Mouse (Mus musculus): ENCODE measurements around the gene Fam114a1. TPM values are rescaled to one million over a fixed set of nuclear protein-coding genes. Genes with fewer than 3 reads are reported as not detected.

Fam114a1 gene
- polyA plus RNA-seq, 2 experiments, result 7.1 to 8.5 TPM

- H3K27me3 ChIP-seq (ENCODE audit: control insufficient read depth, insufficient read depth, low read length), result no peaks in the 10 kb centered on the region
- H3K4me2 ChIP-seq (ENCODE audit: low read depth), result no peak overlapping the region
- H3K36me3 ChIP-seq (replicated peaks; ENCODE audit: control insufficient read depth, insufficient read depth, low read depth), result no peaks in the 10 kb centered on the region
- DNase-seq (ENCODE audit: low read depth in 3 of 3, low spot score in 3 of 3) (no peak), ATAC-seq (ENCODE audit: insufficient read depth) (no peak)
- no peak overlapping the region for H3K27ac ChIP-seq
- H3K9ac ChIP-seq (replicated peaks), result no peak overlapping the region
- H3K4me1 ChIP-seq (replicated peaks; ENCODE audit: control insufficient read depth in 2 of 2, insufficient read depth in 2 of 2, low read length in 1 of 2), result no peaks in the 10 kb centered on the region
- 50% methylated on average over 2 of the region's 2 CpGs for WGBS (ENCODE audit: insufficient replicate concordance)
- no peak overlapping the region for H3K4me3 ChIP-seq (ENCODE audit: insufficient read depth in 1 of 2, low read depth in 2 of 2, low read length in 2 of 2)
- no peak for TF ChIP-seq EP300 (IDR thresholded peaks at IDR 0.05; ENCODE audit: low read depth)
- peak; percentile 27; the same call in 1 of the 2 replicates for TF ChIP-seq CTCF (IDR thresholded peaks at IDR 0.05; ENCODE audit: low read depth)
- H3K9me3 ChIP-seq (ENCODE audit: control insufficient read depth, low read length), result no peaks in the 10 kb centered on the region
Observed at GRCm38 (mm10) chr5:65076087-65076486, 106.2 kb downstream of the Fam114a1 start.

GRCm38 (mm10) chr5:65076748-65077147 is 106.9 kb downstream of the Fam114a1 start:
- no peak for ATAC-seq (ENCODE audit: insufficient read depth)
- WGBS (ENCODE audit: insufficient replicate concordance), result 47% methylated on average over 3 of the region's 3 CpGs
- TF ChIP-seq EP300 (IDR thresholded peaks at IDR 0.05; ENCODE audit: low read depth) (no peak), CTCF (IDR thresholded peaks at IDR 0.05; ENCODE audit: low read depth) (no peak)
- Histone ChIP-seq H3K4me3 (ENCODE audit: insufficient read depth in 1 of 2, low read depth in 2 of 2, low read length in 2 of 2) (no peak overlapping the region), H3K27me3 (ENCODE audit: control insufficient read depth, insufficient read depth, low read length) (no peaks in the 10 kb centered on the region), H3K4me2 (ENCODE audit: low read depth) (no peak overlapping the region), H3K9ac (replicated peaks) (no peak overlapping the region), H3K4me1 (replicated peaks; ENCODE audit: control insufficient read depth in 2 of 2, insufficient read depth in 2 of 2, low read length in 1 of 2) (no peaks in the 10 kb centered on the region), H3K36me3 (replicated peaks; ENCODE audit: control insufficient read depth, insufficient read depth, low read depth) (no peaks in the 10 kb centered on the region), H3K27ac (no peak overlapping the region), H3K9me3 (ENCODE audit: control insufficient read depth, low read length) (no peaks in the 10 kb centered on the region)
- DNase-seq (ENCODE audit: low read depth in 3 of 3, low spot score in 3 of 3), result no peak

- H3K4me1 ChIP-seq (replicated peaks; ENCODE audit: control insufficient read depth in 2 of 2, insufficient read depth in 2 of 2, low read length in 1 of 2), result no peaks in the 10 kb centered on the region
- H3K4me3 ChIP-seq (ENCODE audit: insufficient read depth in 1 of 2, low read depth in 2 of 2, low read length in 2 of 2), result no peak overlapping the region
- H3K4me2 ChIP-seq (ENCODE audit: low read depth), result no peak overlapping the region
- H3K27me3 ChIP-seq (ENCODE audit: control insufficient read depth, insufficient read depth, low read length), result no peaks in the 10 kb centered on the region
- no peak overlapping the region for H3K27ac ChIP-seq
- H3K9me3 ChIP-seq (ENCODE audit: control insufficient read depth, low read length), result no peaks in the 10 kb centered on the region
- no peak for TF ChIP-seq CTCF (IDR thresholded peaks at IDR 0.05; ENCODE audit: low read depth)
- no peak for TF ChIP-seq EP300 (IDR thresholded peaks at IDR 0.05; ENCODE audit: low read depth)
- no peak for DNase-seq (ENCODE audit: low read depth in 3 of 3, low spot score in 3 of 3)
- ATAC-seq (ENCODE audit: insufficient read depth), result no peak
- 67% methylated on average over 4 of the region's 4 CpGs for WGBS (ENCODE audit: insufficient replicate concordance)
- no peak overlapping the region for H3K9ac ChIP-seq (replicated peaks)
- H3K36me3 ChIP-seq (replicated peaks; ENCODE audit: control insufficient read depth, insufficient read depth, low read depth), result no peaks in the 10 kb centered on the region
Observed at GRCm38 (mm10) chr5:65078081-65078480, 108.2 kb downstream of the Fam114a1 start.

- Histone ChIP-seq H3K36me3 (replicated peaks; ENCODE audit: control insufficient read depth, insufficient read depth, low read depth) (no peaks in the 10 kb centered on the region), H3K27me3 (ENCODE audit: control insufficient read depth, insufficient read depth, low read length) (no peaks in the 10 kb centered on the region), H3K4me3 (ENCODE audit: insufficient read depth in 1 of 2, low read depth in 2 of 2, low read length in 2 of 2) (no peak overlapping the region), H3K4me2 (ENCODE audit: low read depth) (no peak overlapping the region), H3K9me3 (ENCODE audit: control insufficient read depth, low read length) (no peaks in the 10 kb centered on the region), H3K27ac (no peak overlapping the region), H3K4me1 (replicated peaks; ENCODE audit: control insufficient read depth in 2 of 2, insufficient read depth in 2 of 2, low read length in 1 of 2) (no peaks in the 10 kb centered on the region), H3K9ac (replicated peaks) (no peak overlapping the region)
- 62% methylated on average over 9 of the region's 9 CpGs for WGBS (ENCODE audit: insufficient replicate concordance)
- ATAC-seq (ENCODE audit: insufficient read depth) (no peak), DNase-seq (ENCODE audit: low read depth in 3 of 3, low spot score in 3 of 3) (no peak)
- TF ChIP-seq EP300 (IDR thresholded peaks at IDR 0.05; ENCODE audit: low read depth), result no peak
- TF ChIP-seq CTCF (IDR thresholded peaks at IDR 0.05; ENCODE audit: low read depth), result no peak
Observed at GRCm38 (mm10) chr5:65079881-65080280, 110.0 kb downstream of the Fam114a1 start.

GRCm38 (mm10) chr5:65081836-65082235 is 112.0 kb downstream of the Fam114a1 start:
- Histone ChIP-seq H3K4me3 (ENCODE audit: insufficient read depth in 1 of 2, low read depth in 2 of 2, low read length in 2 of 2) (no peak overlapping the region), H3K36me3 (replicated peaks; ENCODE audit: control insufficient read depth, insufficient read depth, low read depth) (no peaks in the 10 kb centered on the region), H3K9me3 (ENCODE audit: control insufficient read depth, low read length) (no peaks in the 10 kb centered on the region), H3K4me1 (replicated peaks; ENCODE audit: control insufficient read depth in 2 of 2, insufficient read depth in 2 of 2, low read length in 1 of 2) (no peaks in the 10 kb centered on the region), H3K27ac (no peak overlapping the region), H3K9ac (replicated peaks) (no peak overlapping the region), H3K4me2 (ENCODE audit: low read depth) (no peak overlapping the region), H3K27me3 (ENCODE audit: control insufficient read depth, insufficient read depth, low read length) (no peaks in the 10 kb centered on the region)
- 64% methylated on average over 4 of the region's 4 CpGs for WGBS (ENCODE audit: insufficient replicate concordance)
- ATAC-seq (ENCODE audit: insufficient read depth) (no peak), DNase-seq (ENCODE audit: low read depth in 3 of 3, low spot score in 3 of 3) (no peak)
- TF ChIP-seq EP300 (IDR thresholded peaks at IDR 0.05; ENCODE audit: low read depth), result no peak

Data from liver, embryonic 14.5 days (tissue).